Mouse (Mus musculus) embryonic fibroblast, embryonic 13.5 days (primary cell): ENCODE measurements around the gene Scn1b.

Source experiments
- CTCF ChIP-seq: IDR thresholded peaks from 2 replicates; pipeline ENCODE4 v1.5.1; 2011; ENCODE audit warnings: mild to moderate bottlenecking, control low read depth, low read length, moderate library complexity, borderline replicate concordance; ENCODE audit not compliant: insufficient read depth
- POLR2A ChIP-seq: IDR thresholded peaks from 2 replicates; pipeline ENCODE4 v1.6.1; 2011; ENCODE audit warnings: low read depth, mild to moderate bottlenecking, control low read depth, low read length, moderate library complexity

DNA sequence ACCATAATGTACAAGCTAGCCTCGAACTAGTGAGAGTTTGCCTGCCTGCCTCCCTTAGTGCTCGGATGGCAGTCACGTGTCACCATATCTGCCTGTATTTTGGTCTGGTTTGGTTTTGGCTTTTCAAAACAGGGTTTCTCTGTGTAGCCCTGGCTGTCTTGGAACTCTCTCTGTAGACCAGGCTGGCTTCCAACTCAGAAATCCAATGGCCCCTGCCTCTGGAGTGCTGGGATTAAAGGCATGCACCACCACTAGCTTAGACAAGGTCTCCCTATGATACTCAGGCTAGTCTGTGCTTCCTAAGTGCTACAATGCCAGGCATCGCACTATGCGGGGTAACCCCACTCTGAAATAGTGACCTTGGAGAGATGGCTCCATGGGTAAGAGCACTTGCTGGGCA lies 17.0 kb downstream of the Scn1b start:
- TF ChIP-seq POLR2A (no peak), CTCF (no peak)
